Mouse (Mus musculus) bone marrow macrophage, adult 2 months (primary cell): ENCODE data around the gene Galns.

Experiments used
- CTCF ChIP-seq: IDR thresholded peaks from 2 replicates; pipeline ENCODE4 v1.5.1; 2012; ENCODE audit warnings: low read depth, mild to moderate bottlenecking, low read length, moderate library complexity
- POLR2A ChIP-seq: IDR thresholded peaks from 2 replicates; pipeline ENCODE4 v1.6.1; 2012; ENCODE audit warnings: mild to moderate bottlenecking, low read depth, low read length, borderline replicate concordance

DNA sequence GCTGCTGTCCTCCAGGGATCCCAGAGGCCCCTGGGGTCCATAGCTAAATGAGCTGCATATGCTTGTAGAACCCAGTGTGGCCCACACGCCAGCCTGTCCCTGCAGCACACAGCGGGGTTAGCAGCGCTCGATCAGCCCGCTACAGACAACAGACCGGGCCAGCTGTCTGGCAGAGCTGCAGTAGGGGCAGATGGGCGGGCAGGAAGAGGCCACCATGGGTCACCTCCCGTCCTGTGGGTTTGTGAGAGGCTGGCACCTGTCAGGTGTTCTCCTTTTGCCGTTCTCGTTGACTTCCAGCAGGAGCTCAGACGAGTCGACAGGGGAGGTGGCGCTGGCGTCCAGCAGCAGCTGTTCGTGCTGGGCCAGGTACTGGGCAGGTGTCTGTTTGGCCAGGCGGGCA is 27.3 kb upstream of the Galns start:
- TF ChIP-seq CTCF (no peak), POLR2A (no peak)
